ENCODE assay signal across 18 mouse cellular contexts in genomic region chr12:32456796-32457195, GRCm38 (mm10).
DNase-seq lines count a peak whose midpoint lies in the region; ATAC-seq and TF ChIP-seq lines count a peak whose summit lies in the region.
"Had no signal": no experiment of that assay in that cellular context is flagged by ENCODE, and none has a peak within 500 bp of the region (broad histone marks: within the 10 kb centered on the region; RNA-seq: fewer than 3 reads in every experiment).

No protein-coding gene starts in this region.

- no peak for ATAC-seq in forebrain, embryonic 14.5 days
- no peak for ATAC-seq in forebrain, embryonic 13.5 days
- ATAC-seq in midbrain, embryonic 14.5 days (ENCODE audit: low FRiP score, low TSS enrichment): no peak
- ATAC-seq in midbrain, postnatal 0 days (ENCODE audit: low FRiP score): no peak

- TF ChIP-seq CTCF in midbrain, postnatal 0 days (IDR thresholded peaks at IDR 0.05): no peak
- no peak for TF ChIP-seq CTCF in brain, embryonic 14.5 days (IDR thresholded peaks at IDR 0.05; ENCODE audit: borderline replicate concordance, extremely low read depth, insufficient read depth, insufficient read length)

- no peaks in the 10 kb centered on the region for H3K4me1 ChIP-seq in forebrain, embryonic 14.5 days (ENCODE audit: control insufficient read depth, insufficient read depth, low read length)
- H3K4me1 ChIP-seq in forebrain, embryonic 13.5 days: no peaks in the 10 kb centered on the region
- no peaks in the 10 kb centered on the region for H3K4me1 ChIP-seq in midbrain, embryonic 14.5 days (ENCODE audit: control insufficient read depth, insufficient read depth, low read length)
- H3K4me1 ChIP-seq in midbrain, postnatal 0 days (ENCODE audit: insufficient read depth, low read length): no peaks in the 10 kb centered on the region
- H3K4me1 ChIP-seq: embryonic facial prominence, embryonic 13.5 days; forebrain, embryonic 10.5 days; forebrain, embryonic 12.5 days had no signal

- H3K27me3 ChIP-seq in forebrain, embryonic 14.5 days (replicated peaks; ENCODE audit: control insufficient read depth, insufficient read depth, low read length): no peaks in the 10 kb centered on the region
- no peaks in the 10 kb centered on the region for H3K27me3 ChIP-seq in forebrain, embryonic 13.5 days
- H3K27me3 ChIP-seq in midbrain, embryonic 14.5 days (ENCODE audit: control insufficient read depth, insufficient read depth, low read length): no peaks in the 10 kb centered on the region
- H3K27me3 ChIP-seq in midbrain, postnatal 0 days (ENCODE audit: insufficient read depth, low read length): no peaks in the 10 kb centered on the region
- H3K27me3 ChIP-seq: embryonic facial prominence, embryonic 13.5 days; forebrain, embryonic 12.5 days had no signal

- no peak overlapping the region for H3K9ac ChIP-seq in forebrain, embryonic 14.5 days (ENCODE audit: low read length)
- no peak overlapping the region for H3K9ac ChIP-seq in forebrain, embryonic 13.5 days
- H3K9ac ChIP-seq in midbrain, embryonic 14.5 days (replicated peaks; ENCODE audit: low read length): no peak overlapping the region
- no peak overlapping the region for H3K9ac ChIP-seq in midbrain, postnatal 0 days (replicated peaks; ENCODE audit: low read length, poor library complexity, severe bottlenecking)
- H3K9ac ChIP-seq: embryonic facial prominence, embryonic 13.5 days; forebrain, embryonic 12.5 days had no signal

- WGBS in forebrain, embryonic 14.5 days: 68% methylated on average over 4 of the region's 4 CpGs
- 72% methylated on average over 4 of the region's 4 CpGs for WGBS in forebrain, embryonic 13.5 days
- WGBS in midbrain, embryonic 14.5 days: 75% methylated on average over 4 of the region's 4 CpGs
- WGBS in midbrain, postnatal 0 days: 67% methylated on average over 4 of the region's 4 CpGs

- H3K27ac ChIP-seq in forebrain, embryonic 14.5 days (ENCODE audit: low read depth, low read length): no peak overlapping the region
- H3K27ac ChIP-seq in forebrain, embryonic 13.5 days: no peak overlapping the region
- H3K27ac ChIP-seq in midbrain, embryonic 14.5 days (replicated peaks; ENCODE audit: low read depth, low read length): no peak overlapping the region
- H3K27ac ChIP-seq in midbrain, postnatal 0 days (ENCODE audit: low read depth, low read length): no peak overlapping the region
- H3K27ac ChIP-seq: embryonic facial prominence, embryonic 13.5 days; forebrain, embryonic 10.5 days; forebrain, embryonic 12.5 days had no signal

- H3K4me3 ChIP-seq in forebrain, embryonic 14.5 days (ENCODE audit: low read depth, low read length): no peak overlapping the region
- no peak overlapping the region for H3K4me3 ChIP-seq in forebrain, embryonic 13.5 days
- no peak overlapping the region for H3K4me3 ChIP-seq in midbrain, embryonic 14.5 days (replicated peaks; ENCODE audit: low read depth, low read length)
- H3K4me3 ChIP-seq in midbrain, postnatal 0 days (ENCODE audit: low read depth, low read length): no peak overlapping the region
- H3K4me3 ChIP-seq: embryonic facial prominence, embryonic 13.5 days; forebrain, embryonic 10.5 days; forebrain, embryonic 12.5 days had no signal

- TF ChIP-seq POLR2A in brain, embryonic 14.5 days (IDR thresholded peaks at IDR 0.05; ENCODE audit: borderline replicate concordance, extremely low read depth, insufficient read depth, insufficient read length, poor library complexity, severe bottlenecking): no peak

- no peaks in the 10 kb centered on the region for H3K9me3 ChIP-seq in forebrain, embryonic 14.5 days (replicated peaks; ENCODE audit: control insufficient read depth, low read length)
- H3K9me3 ChIP-seq in forebrain, embryonic 13.5 days (replicated peaks): no peaks in the 10 kb centered on the region
- no peaks in the 10 kb centered on the region for H3K9me3 ChIP-seq in midbrain, embryonic 14.5 days (ENCODE audit: control insufficient read depth, low read length)
- H3K9me3 ChIP-seq in midbrain, postnatal 0 days (ENCODE audit: low read length): no peaks in the 10 kb centered on the region
- H3K9me3 ChIP-seq: embryonic facial prominence, embryonic 13.5 days; forebrain, embryonic 10.5 days; forebrain, embryonic 12.5 days had no signal

- H3K4me2 ChIP-seq in forebrain, embryonic 14.5 days (ENCODE audit: low read length): no peak overlapping the region
- no peak overlapping the region for H3K4me2 ChIP-seq in forebrain, embryonic 13.5 days
- no peak overlapping the region for H3K4me2 ChIP-seq in midbrain, embryonic 14.5 days (ENCODE audit: low read length)
- H3K4me2 ChIP-seq in midbrain, postnatal 0 days (ENCODE audit: low read depth, low read length, poor library complexity, severe bottlenecking): no peak overlapping the region
- H3K4me2 ChIP-seq: embryonic facial prominence, embryonic 13.5 days; forebrain, embryonic 12.5 days had no signal

- DNase-seq in forebrain, embryonic 14.5 days (ENCODE audit: low spot score): peak; percentile 11
- DNase-seq in midbrain, embryonic 14.5 days: peak; percentile 6
- DNase-seq in midbrain, postnatal 0 days (ENCODE audit: low spot score): no peak
- DNase-seq in brain, embryonic 14.5 days (ENCODE audit: low read depth): peak; percentile 31
- peak; percentile 55 for DNase-seq in fat pad, adult 2 months (ENCODE audit: extremely low read depth, low read depth, low spot score)
- no peak for DNase-seq in thymus, adult 18-20 months
- DNase-seq: adrenal gland, adult 2 months; adrenal gland, postnatal 10 days; adrenal gland, postnatal 25 days; cerebellum, adult 11-12 months; cerebellum, adult 2 months; cerebellum, adult 9-10 months; cerebellum, postnatal 10 days; cerebellum, postnatal 25 days had no signal

- no peaks in the 10 kb centered on the region for H3K36me3 ChIP-seq in forebrain, embryonic 14.5 days (ENCODE audit: control insufficient read depth, insufficient read depth, low read length)
- H3K36me3 ChIP-seq in forebrain, embryonic 13.5 days (ENCODE audit: poor library complexity, severe bottlenecking): no peaks in the 10 kb centered on the region
- H3K36me3 ChIP-seq in midbrain, embryonic 14.5 days (ENCODE audit: control insufficient read depth, insufficient read depth, low read length): no peaks in the 10 kb centered on the region
- no peaks in the 10 kb centered on the region for H3K36me3 ChIP-seq in midbrain, postnatal 0 days (ENCODE audit: insufficient read depth, low read length)
- H3K36me3 ChIP-seq: embryonic facial prominence, embryonic 13.5 days; forebrain, embryonic 10.5 days; forebrain, embryonic 12.5 days had no signal

Comparison
In these comparisons a context has a peak if more than half of its experiments do, and no peak if none do; other contexts are left out.
1. DNase-seq: peak in forebrain, embryonic 14.5 days (single experiment), midbrain, embryonic 14.5 days (single experiment), brain, embryonic 14.5 days (single experiment) and fat pad, adult 2 months (single experiment); none in midbrain, postnatal 0 days (single experiment) and thymus, adult 18-20 months (0 of 2).